Mouse (Mus musculus) gastrocnemius, postnatal 25 days (tissue): Measurements from ENCODE around the gene Fam196b. TPM values are rescaled to one million over a fixed set of nuclear protein-coding genes. Genes with fewer than 3 reads are reported as not detected.

Experiments
- DNase-seq: peaks from one replicate; pipeline ENCODE4 v3.0.0; 2022
- long read RNA-seq, 2 experiments: library from polyadenylated mRNA; stranded (forward); transcript quantifications; one replicate each; pipeline ENCODE4 v2.0.0; 2021
- total RNA-seq, 2 experiments: library from RNA; stranded (reverse); gene quantifications; 1 replicate in 1 of 2; 2 replicates in 1 of 2; pipeline ENCODE4 v1.2.3; 2021

Fam196b gene
- under 1 TPM; 0.18 to 0.78 TPM for total RNA-seq
- long read RNA-seq, experiment 1, result 0 reads
- long read RNA-seq, experiment 2, partial matches to known transcripts, result 0 of 1 reads
- long read RNA-seq, experiment 2, other reads (novel, unspliced or antisense), result 1 of 1 reads

DNA sequence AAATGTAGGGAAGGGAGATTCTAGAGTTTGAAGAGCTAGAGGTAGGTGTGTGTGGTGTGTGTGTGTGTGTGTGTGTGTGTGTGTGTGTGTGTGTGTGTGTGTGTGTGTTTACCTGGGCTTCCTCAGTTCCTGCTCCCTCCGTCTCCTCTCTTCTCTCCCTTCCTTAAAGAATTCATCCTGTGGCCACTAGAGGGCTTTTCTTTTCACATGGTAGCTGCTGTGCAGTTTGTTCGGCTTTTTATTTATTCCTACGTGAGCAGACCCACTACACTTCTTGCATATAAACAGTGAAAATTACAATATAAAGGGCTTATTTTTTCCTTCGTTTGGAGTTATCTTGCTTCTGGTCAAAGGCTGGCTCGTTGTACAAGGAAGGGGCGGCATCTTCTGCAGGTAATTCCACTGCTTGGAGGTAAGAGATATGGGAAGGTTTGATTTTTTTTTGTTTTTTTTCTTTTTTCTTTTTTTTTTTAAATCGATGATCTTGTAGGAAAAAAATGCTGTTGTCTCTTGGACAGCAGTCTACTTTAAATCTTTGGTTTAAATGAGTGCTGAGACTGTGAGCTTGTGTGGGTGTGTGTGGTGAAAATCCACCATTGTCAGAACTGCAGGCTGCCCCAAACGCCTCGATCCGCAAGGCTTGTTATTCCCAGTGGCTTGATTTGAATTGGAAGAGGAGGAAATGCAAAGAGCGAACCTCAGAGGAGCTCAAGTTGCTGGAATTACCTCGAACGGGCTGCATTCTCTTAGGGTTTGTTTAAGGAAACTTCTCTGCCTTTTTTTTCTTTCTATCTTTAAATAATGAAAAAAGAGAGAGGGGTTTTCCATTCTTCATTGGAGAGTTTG, at the start of gene Fam196b:
Gene Fam196b (plus strand): TSS at position 289 of the 846 bp plus-strand sequence.
- no peak for DNase-seq

DNA sequence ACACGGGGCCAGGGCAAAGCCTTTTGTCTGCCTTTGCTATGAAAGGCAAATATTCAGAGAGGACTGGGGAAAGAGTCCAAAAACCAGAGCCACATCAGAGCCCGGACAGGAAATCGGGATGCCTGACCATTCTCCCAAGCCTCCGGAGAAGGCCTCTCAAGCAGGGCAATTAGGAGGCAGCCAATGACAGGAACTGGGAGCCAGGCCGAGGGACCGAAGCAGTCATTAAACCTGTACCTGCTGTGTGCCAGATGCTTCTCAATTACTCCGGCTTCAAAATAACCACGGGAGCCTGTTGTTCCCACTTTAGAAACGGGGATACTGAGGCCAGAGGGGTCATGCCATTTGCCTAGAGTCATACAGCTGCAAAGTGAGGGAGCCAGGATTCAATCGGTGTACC, 42.6 kb upstream of the Fam196b start:
- DNase-seq, result no peak

DNA sequence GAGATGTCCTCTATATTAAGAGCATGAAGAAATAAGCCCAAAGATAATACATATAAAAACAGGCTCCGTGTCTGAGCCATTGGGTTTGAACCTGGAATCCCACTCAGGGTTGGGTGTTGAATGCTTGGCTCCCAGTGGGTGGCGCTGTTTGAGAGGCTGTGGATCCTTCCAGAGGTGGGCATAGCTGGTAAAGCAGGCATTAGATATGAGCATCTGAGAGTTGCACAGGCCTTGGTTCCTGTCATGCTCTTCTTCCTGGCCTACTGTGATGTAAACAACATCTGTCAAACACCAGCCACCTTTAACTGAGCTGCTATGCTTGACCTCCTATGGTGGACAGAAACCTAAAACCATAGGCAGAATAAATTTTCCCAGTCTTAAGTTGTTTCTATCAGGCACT, 38.7 kb upstream of the Fam196b start:
- DNase-seq, result no peak

DNA sequence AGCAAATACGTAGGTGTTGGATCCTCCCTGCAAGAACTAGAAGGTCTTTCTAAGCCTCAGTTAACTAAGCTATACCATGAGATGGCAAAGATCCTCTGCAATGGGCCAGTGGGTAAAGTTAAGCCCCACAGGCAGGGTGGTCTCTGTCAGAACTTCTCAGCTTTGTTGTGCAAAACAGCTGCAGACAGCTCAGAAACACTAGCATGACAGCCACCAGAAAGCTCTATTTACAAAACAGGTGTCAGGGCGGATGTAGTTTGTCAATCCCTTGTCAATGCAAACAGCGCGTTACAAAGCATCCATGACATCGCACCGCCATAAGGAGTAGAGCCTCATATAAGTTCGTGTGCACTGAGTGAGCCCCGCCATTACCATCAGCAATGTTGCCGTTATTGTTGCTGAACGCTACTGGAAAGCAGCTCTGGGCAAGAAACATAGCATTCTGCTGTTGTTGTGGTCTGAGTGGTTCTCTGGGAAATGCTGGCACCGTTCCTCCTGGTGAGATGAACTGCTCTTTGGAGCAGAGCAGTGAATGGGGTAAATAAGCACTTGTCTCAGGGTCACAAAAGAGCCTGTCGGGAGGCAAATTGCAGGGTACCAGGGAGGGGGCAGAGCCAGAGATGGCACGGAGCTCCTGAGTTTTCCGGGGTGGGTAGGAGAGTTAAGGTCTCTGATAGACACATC, 38.1 kb upstream of the Fam196b start:
- DNase-seq, result no peak

DNA sequence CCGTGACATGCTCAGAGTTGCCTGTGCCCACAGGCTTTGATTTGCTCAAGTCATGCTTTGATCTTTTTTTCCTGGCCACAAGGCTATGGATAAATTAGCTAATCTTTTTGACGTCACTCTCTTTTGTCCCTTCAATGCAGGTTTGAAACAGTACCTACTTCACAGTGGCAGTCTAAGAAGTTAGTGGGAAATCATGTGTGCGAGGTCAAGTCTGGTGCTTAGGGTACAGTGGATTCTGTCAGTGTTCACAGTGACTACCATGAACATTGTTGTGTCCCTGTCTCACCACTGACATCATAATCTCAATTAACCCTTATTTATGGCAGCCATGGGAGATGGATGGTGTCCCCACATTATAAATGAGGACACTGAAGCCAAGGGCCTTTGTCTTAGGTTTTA, 37.6 kb upstream of the Fam196b start:
- DNase-seq, result no peak

DNA sequence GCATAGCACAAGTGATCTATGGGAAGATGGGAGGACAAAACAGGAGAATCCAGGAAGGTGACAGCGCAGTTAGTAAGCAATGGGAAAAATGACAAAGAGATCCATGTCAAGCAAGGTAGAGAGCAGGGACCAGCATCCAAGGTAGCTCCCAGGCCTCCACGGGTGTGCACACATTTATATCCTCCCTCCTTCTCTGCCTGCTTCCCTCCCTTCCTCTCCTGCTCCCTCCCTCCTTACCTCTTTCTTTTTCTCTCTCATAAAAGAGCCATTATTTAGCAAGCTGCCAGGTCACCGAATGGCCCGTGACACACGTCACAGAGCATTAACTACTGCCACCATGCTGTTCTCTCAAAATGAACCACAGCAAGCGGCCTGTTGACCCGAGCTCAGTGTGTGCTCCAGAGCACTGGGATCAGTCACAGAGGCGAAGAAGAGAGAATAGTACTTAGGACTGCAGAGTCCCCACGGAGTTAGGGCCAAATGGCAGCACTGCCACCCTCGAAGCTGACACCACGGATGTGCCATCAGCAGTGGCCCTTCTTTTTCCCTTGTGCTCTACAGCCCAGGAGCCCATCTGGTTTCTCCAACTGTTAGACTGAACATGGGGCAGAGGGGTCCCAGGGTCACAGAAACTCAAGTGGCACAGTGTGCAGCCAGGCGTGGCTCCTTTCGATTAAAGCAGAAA, 30.4 kb upstream of the Fam196b start:
- DNase-seq, result no peak

DNA sequence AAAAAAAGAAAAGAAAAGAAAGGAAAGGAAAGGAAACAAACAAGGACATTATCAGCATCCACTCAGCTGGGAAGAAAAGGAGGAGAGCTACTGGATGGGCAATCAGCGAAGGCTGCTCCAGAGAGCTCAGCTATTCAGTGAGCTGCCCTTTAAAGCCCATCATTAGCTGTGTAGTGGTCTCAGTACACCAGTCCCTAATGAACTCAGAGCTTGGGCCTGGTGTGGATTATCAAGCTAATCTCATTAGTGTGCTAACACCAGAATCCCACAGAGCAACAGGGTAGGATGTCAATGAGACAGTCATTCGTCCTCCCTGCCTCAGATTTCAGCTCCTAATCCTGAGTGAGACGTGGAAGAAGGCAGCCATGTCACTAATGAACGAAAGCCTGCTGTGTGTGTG, 24.4 kb upstream of the Fam196b start:
- DNase-seq, result no peak

DNA sequence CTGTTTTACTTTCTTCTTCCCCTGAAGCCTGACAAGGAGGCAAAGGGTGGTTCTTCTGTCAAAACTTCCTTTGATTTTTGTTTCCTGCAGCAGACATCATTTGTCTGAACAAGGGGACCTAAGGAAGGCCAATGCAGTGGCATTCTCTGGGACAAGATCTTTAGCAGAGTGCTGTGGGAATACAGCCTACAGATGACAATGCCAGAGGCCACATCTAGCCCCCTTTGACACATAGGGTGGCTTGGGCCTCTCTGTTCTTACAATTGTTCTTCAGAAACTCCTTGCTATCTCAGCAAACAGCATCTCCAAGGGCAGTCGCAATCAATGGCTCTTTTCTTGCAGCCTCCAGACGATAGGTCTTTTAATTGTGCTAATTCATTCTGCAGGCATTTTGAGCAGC, 23.9 kb upstream of the Fam196b start:
- DNase-seq, result no peak

DNA sequence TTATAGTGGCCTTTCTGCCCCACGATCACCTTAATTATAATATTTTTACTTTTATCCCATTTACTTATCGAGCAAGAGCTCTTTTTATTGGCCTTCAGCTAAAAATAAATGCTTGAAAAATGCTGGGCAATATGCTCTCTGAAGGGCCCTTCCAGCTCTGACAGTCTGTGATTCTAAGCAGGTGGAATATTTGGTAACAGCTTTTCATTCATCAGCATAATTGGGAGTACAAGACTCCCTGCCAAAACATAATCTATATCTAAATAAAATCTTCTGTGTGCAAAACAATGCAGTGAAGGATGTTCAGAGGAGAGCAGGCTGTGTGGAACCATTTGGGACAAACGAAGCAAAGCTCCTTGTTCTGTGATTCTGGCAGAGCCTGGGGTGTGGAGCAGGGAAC, 23.3 kb upstream of the Fam196b start:
- no peak for DNase-seq

DNA sequence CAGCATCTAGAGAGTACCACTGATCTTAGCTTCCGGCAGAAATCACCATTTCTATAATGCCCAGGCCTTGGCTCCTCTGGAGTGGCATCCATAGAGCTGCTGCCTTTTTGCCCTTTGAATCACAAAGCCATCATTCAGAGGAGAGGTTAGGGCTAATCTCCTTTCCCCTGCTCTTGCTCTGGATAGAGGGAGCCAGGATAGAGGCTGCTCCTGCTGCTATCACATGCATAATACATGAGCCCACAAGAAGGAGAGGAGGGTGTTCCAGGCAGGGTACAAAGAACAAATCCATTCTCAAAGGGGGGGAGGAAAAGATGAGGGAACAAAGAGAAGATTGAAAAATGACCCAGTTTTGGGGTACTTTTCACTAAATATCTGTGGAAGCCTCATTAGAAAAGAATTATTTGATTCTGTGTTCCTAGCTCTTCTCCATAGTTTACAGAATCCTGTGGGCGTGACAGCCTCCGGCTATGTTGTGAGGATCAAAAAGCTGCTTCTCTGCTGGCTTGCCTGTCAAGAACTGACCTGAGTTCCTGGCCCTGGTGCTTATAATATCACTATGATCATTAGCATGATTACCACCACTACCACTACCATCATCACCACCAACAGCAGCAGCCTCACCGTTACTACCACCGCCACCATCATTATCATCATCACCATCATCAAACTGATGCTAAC, 16.8 kb upstream of the Fam196b start:
- no peak for DNase-seq

DNA sequence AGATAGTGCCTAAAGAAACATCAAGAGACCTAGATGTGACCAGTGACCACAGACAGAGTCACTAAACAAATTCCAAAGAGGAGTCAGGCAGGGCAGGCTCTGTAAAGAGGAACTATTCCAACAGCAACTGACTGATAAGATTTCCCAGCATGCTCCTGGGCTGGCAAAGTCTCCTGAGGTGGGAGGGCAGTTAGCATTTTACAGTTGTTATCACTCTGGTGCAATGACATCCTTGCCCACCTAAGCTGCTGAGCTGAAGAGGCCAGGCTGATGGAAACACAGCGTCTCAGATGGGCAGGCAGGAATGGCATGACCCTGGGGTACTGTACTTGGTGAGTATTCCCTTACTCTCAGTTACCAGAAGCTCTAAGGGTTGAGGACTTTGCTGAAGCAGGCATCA, 15.1 kb upstream of the Fam196b start:
- DNase-seq, result no peak

DNA sequence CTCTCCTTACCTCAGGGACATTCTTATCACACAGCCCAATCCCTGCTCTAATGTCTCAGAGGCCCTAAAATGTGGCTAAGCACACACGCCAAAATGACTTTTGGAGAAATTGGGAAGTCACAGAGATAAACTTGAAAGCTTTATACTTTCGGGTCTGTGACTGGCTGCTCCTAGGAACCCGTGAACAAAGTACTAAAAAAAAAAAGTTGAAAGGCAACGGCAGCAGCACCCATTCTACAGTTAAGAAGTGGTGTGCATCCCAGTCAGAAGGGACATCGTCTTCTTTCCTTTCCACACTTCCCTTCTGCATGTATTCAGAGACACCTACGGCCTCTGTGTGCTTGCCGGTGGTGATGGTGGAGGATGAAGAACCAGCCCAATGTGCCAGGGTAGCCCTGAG, 14.6 kb upstream of the Fam196b start:
- DNase-seq, result no peak

DNA sequence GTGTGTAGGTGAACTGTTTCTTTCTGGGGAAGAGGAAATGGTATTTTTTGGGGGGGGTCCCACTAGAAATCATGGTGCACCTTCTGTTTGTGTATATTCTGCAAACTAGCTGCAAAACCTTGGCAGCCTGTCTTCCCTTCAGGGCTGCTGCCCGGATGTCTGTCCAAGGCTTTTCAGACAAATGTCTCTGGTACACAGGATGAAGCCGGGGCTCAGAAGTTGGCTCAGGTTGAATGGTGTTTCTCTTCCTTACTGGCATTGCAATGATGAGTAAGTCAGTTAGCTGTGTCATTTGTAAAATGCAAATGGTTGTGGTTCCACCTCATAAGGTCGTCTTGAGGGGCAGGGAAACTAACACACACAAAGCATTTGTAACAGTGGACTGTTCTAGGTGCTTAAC, 8.4 kb upstream of the Fam196b start:
- DNase-seq, result no peak

DNA sequence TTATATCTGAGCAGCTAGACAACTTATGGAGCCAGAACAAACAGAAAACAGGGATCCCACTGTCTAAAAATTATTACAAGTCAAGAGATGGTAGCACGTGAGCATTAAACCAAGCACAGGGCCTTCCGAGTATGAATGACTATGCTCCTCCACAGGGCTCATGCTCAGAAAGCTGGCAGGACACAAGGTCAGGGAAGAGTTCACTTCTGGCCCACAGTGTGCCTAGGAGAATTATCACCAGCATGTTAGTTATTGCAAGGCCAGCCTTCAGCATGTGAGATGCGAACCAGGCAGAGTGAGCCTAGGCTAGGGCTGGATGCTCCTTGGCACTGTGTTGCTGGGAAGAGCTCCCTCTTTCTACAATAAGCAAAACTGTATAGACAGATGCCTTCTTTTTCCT, 5.9 kb upstream of the Fam196b start:
- DNase-seq, result no peak

DNA sequence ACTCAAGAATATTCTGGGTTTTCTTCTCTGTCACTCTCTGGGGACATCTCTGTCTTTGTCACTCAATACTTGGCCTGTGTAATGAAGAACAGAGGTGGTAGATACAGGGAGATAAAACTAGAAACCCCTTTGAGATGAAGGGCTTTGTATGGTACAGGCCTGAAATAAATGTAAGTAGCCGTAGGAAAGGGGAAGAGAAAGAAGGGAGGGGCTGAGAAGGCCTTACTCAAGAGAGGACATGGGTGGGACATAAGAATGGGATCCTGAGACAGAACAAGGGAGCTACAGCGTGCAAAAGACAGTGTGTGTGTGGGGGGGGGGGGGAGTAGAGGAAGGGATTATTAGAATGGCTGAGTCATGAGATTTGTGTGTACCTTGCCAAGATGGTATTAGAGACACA, 5.3 kb upstream of the Fam196b start:
- DNase-seq, result no peak

DNA sequence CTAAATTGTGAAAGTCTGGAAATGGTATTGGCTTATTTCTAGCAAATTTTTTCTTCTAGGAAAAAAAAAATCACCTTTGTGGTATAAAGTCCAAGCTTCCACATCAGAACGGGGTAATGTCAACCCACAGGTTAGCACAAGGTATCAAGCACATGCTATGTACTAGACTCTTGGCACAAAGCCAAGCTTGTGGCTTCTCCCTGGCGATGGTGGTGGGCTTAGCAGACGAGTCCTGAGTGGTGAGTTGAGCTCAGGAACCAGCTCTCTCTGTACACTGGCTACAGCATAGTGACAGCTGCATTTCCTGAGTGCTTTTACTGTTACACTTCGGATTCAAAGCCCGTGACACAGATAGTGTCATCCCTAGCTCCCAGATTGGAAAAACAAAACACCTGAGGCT, 2.9 kb upstream of the Fam196b start:
- no peak for DNase-seq

DNA sequence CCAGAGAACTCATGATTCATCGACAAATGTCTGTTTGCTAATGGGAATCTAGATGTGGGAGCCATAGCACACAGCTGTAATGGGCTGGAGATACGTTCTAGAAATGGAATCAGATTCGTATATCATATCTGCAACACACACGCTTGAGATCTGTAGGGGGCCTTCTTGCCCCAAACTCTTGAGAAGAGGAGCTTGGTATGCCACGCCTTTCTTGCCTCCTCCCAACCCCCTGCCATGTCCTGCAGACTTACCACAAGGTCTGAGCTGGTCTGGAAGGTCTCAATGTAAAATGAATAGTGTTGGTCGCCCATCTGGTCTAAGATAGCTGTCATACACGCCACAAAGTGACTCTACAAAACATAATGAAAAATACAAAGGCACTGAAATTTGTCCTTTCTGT, 2.4 kb upstream of the Fam196b start:
- no peak for DNase-seq

DNA sequence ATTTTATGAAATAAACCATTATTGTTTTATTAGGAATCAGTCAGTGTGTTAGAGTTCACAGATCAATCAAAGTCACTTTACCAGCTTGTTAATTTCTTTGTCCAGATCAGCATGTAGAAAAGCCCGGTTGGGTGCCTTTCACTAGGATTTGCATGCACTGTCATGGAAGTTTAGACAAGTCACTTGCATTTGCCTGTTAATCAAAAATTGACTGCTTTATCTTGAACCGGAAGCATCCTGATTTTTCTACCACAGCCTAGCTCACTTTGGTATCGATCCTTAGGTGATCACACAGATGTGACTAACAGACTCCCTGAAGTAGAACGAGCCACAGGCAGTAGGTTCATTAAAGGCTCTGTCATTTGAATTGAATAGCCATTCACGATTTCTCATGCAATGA, 761 bp downstream of the Fam196b start:
- no peak for DNase-seq

DNA sequence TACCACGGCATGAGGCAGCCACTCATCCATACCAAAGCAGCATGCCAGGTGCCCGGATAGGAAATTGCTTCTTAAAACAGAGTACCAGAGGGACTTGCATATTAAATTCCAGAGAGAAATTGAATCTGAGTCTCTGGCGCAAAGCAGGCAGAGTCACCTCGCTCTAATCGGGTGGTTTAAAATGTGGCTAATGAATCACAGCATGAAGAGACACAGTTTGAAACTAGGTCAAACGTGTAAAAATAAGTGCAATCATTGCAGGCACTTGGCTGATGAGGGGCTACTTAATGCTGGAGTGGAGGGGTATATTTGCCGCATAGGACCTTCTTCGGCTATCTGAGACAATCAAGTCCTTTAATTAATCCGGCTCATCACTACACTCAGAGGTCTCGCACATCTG, 1.6 kb downstream of the Fam196b start:
- no peak for DNase-seq

DNA sequence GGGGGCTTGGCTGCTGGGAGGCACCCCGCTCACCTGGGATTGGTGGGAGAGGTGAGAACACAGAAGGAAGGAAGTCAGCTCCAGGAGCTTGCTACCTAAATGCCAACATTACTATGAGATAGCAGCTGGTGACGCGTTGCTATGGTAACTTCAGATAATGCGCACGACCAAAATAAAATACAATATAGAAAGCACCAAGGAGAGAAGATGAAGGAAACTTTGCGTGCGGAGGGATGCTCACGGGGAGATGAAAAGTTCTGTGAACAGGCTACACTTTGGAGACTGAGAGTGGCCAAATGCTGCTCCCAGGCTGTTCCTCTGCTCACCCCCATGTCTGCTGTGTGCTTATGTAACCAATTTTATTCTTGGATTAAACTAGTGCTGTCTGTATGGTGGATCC, 2.4 kb downstream of the Fam196b start:
- DNase-seq, result no peak

DNA sequence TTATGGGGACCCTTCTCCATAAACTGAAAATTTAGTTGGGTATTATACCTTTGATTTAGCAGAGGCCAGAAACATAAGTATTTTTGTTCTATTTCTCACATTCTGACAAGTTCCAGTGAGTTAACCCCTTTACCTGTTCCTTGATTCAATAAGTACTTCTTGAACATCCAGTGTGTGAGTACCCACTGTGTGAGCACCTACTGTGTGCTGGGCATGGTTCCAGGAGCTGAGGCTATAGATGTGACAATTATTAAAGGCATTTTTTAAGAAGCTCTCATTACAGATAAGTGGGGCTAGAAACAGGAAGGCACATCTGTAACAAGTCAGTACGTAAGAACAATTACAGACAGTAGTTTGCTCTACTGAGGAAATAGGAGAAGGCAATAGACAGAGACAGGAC, 4.7 kb downstream of the Fam196b start:
- DNase-seq, result no peak

DNA sequence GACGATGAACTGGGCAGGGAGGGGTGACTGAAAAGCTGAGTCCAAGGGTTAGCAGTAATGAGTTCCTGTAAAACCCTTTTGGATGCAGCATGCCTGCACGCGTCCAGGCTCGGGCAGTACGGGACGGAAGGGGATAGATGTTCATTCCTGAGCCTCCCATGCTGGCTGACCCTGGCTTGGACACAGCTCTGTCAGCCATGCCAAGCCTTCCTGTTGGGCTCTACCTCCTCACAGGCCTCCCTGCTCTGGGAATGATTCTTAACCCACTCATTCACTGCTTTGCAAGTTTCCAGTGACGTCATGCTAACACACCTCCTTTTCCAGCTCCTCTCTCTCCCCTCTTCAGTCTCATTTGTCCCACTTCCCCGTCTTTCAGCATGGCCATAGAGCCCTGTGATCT, 9.0 kb downstream of the Fam196b start:
- no peak for DNase-seq
